Mouse (Mus musculus): ENCODE data around the gene Ints2.

- TF ChIP-seq POLR2A (IDR thresholded peaks at IDR 0.05; ENCODE audit: control insufficient read depth, extremely low read depth, insufficient read depth, low read length, poor library complexity) (no peak), CTCF (IDR thresholded peaks at IDR 0.05; ENCODE audit: borderline replicate concordance, control insufficient read depth, extremely low read depth, insufficient read depth, low read length, poor library complexity) (no peak)
These were observed 86.6 kb downstream of the Ints2 start for GRCm38 (mm10) chr11:86170743-86171142.

All from thymus, adult 2 months (tissue).